Mouse (Mus musculus): ENCODE measurements around the gene Timm10. TPM values are rescaled to one million over a fixed set of nuclear protein-coding genes. Genes with fewer than 3 reads are reported as not detected.

The Timm10 gene
- polyA plus RNA-seq, 1 experiment from 2014 or later = 53.6 TPM

DNA sequence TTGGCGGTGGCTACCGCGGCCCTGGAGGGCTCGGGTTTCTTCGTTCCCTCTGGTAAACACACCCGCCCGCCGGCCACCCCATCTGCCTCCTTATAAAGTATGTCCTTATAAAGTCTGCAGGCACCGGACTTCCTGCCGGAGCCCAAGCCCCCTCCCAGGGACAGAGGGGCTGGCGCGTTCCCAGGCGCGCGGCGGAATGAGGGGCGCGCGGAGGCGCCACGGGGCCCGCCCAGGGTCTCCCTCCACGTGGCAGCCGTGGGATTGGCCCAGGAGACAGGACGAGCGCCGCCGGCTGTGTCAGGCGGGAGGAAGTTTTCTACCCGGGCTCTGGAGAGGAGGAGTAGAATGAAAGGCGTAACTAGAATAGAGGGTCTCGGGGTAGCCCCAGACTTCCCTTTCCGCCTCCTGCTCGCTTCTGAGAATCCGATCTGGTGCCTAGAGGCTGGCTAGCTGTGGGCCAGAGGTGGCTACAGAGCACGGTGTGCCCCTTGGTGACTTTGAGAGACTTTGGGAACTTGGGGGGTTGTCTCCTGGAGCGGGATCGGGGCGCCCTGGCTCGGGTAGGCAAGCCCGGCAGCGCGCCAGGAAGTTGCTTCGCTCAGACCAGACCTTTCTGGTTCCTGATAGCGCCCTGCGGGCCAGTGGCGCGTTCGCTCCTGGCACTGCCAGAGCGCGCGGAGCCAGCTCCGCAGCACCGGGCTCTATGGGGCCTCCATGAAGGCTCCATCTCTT is 13.4 kb downstream of the Timm10 start:
- no peaks in the 10 kb centered on the region; the same call in 1 of the 2 replicates for H3K36me3 ChIP-seq (ENCODE audit: control insufficient read depth, insufficient read depth, low read length)
- peak overlapping the region; percentile 67 for H3K4me3 ChIP-seq (ENCODE audit: low read depth, low read length)
- no peaks in the 10 kb centered on the region for H3K27me3 ChIP-seq (ENCODE audit: control insufficient read depth, insufficient read depth, low read length)
- H3K4me2 ChIP-seq (ENCODE audit: low read depth, severe bottlenecking) = peak overlapping the region; percentile 91
- DNase-seq (ENCODE audit: low spot score) = peak; percentile 90
- ATAC-seq (ENCODE audit: insufficient number of reproducible peaks, low FRiP score, low TSS enrichment, low read depth) = peak; percentile 88
- H3K9me3 ChIP-seq (ENCODE audit: control insufficient read depth, low read length) = no peaks in the 10 kb centered on the region
- H3K27ac ChIP-seq (replicated peaks; ENCODE audit: low read depth, low read length) = peak overlapping the region; percentile 90
- WGBS = under 1% methylated on average over 54 of the region's 54 CpGs
- peaks cover 9% of the 10 kb centered on the region for H3K4me1 ChIP-seq (ENCODE audit: control insufficient read depth, insufficient read depth, low read length)
- peak overlapping the region; percentile 88 for H3K9ac ChIP-seq (ENCODE audit: low read length)

DNA sequence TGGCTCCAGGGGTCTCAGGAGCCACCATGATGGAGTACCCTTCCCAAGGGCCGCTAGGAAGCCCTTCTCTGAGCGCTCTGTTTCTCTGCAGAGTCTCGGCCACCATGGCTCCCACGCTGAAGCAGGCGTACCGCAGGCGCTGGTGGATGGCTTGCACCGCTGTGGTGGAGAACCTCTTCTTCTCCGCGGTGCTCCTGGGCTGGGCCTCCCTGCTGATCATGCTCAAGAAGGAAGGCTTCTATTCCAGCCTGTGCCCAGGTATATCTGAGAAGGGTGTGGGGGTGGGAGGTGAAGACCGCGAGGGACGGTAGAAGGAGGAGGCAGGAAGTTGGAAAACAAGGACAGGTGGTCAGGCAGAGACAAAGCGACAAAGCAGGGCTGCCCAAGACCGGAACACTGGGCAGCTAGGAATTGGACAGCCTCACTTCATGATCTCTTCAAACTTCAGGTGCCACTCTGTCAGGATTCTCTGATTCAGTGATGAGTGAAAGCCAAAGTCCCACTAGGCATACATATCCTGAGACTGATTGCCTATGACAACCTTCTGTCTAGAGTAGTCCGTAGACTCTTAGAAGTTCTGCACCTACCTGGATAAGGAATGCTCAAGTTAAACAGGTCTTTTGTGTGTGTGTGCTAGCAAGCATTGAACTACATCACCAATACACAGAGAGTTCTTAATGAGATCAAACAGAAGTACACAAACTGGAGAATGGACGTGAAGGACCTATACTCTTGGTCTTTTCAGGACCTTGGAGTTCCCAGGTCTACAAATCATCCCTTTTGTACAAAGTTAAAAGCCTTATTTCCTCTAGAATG is 14.2 kb downstream of the Timm10 start:
- H3K9me3 ChIP-seq (ENCODE audit: control insufficient read depth, low read length) = no peaks in the 10 kb centered on the region
- H3K27ac ChIP-seq (replicated peaks; ENCODE audit: low read depth, low read length) = peak overlapping the region; percentile 90
- peak overlapping the region; percentile 88 for H3K9ac ChIP-seq (ENCODE audit: low read length)
- H3K4me1 ChIP-seq (ENCODE audit: control insufficient read depth, insufficient read depth, low read length) = peaks cover 9% of the 10 kb centered on the region
- H3K27me3 ChIP-seq (ENCODE audit: control insufficient read depth, insufficient read depth, low read length) = no peaks in the 10 kb centered on the region
- ATAC-seq (ENCODE audit: insufficient number of reproducible peaks, low FRiP score, low TSS enrichment, low read depth) (0 out of 2 replicates have a peak, but pooled peaks have one; percentile 3), DNase-seq (ENCODE audit: low spot score) (no peak)
- H3K4me3 ChIP-seq (ENCODE audit: low read depth, low read length) = peak overlapping the region; percentile 67
- H3K4me2 ChIP-seq (ENCODE audit: low read depth, severe bottlenecking) = peak overlapping the region; percentile 91
- H3K36me3 ChIP-seq (ENCODE audit: control insufficient read depth, insufficient read depth, low read length) = no peaks in the 10 kb centered on the region; the same call in 1 of the 2 replicates
- WGBS = 7% methylated on average over 17 of the region's 17 CpGs

DNA sequence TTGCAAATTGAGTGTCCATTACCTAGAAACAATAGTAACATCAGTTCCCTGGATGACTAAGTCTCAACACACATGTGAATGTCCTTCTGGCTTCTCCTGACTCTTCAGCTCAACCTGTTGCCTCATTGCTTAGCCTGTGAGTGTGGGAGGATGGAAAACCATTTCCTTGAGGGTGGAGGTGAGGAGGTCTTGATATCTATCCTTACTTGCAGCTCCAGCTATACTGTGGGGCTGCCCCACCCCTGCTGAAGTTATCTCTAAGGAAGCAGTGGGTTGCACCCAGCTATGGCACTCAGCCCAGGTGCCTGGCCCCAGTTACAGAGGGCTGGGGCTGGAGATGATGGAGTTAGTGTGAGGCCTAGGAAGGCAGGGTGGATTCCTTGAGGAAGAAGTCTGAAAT is 15.1 kb downstream of the Timm10 start:
- ATAC-seq (ENCODE audit: insufficient number of reproducible peaks, low FRiP score, low TSS enrichment, low read depth) = no peak
- H3K36me3 ChIP-seq (ENCODE audit: control insufficient read depth, insufficient read depth, low read length) = peaks cover 2% of the 10 kb centered on the region
- H3K4me2 ChIP-seq (ENCODE audit: low read depth, severe bottlenecking) = peak overlapping the region; percentile 91; the same call in 1 of the 2 replicates
- no peak for DNase-seq (ENCODE audit: low spot score)
- H3K27me3 ChIP-seq (ENCODE audit: control insufficient read depth, insufficient read depth, low read length) = no peaks in the 10 kb centered on the region
- H3K27ac ChIP-seq (replicated peaks; ENCODE audit: low read depth, low read length) = no peak overlapping the region
- peak overlapping the region; percentile 14; the same call in 1 of the 2 replicates for H3K9ac ChIP-seq (ENCODE audit: low read length)
- H3K9me3 ChIP-seq (ENCODE audit: control insufficient read depth, low read length) = no peaks in the 10 kb centered on the region
- H3K4me3 ChIP-seq (ENCODE audit: low read depth, low read length) = no peak overlapping the region
- H3K4me1 ChIP-seq (ENCODE audit: control insufficient read depth, insufficient read depth, low read length) = peaks cover 9% of the 10 kb centered on the region

DNA sequence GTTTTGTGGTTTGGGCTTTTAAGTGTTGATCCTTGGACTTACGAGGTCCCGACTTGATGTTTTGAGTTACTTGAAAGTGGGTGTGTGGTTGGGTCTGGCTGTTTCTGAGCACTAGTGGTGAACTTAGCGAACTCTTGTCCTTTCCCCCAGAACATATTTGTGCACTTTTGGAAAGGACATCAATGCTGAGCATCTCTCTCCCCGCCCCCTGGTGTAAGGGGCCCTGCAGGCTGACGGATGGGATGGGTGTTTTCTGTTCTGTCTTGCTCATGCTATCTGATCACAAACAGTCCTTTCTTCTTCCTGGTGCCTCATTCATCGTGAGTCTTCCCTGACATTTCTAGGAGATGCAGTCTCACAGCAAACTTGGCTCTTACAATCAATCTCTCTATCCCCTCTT is 16.9 kb downstream of the Timm10 start:
- H3K9ac ChIP-seq (ENCODE audit: low read length) = no peak overlapping the region
- ATAC-seq (ENCODE audit: insufficient number of reproducible peaks, low FRiP score, low TSS enrichment, low read depth) (no peak), DNase-seq (ENCODE audit: low spot score) (no peak)
- no peak overlapping the region for H3K4me3 ChIP-seq (ENCODE audit: low read depth, low read length)
- H3K4me2 ChIP-seq (ENCODE audit: low read depth, severe bottlenecking) = no peak overlapping the region
- 84% methylated on average over 6 of the region's 6 CpGs for WGBS
- H3K36me3 ChIP-seq (ENCODE audit: control insufficient read depth, insufficient read depth, low read length) = peaks cover 5% of the 10 kb centered on the region
- no peak overlapping the region for H3K27ac ChIP-seq (replicated peaks; ENCODE audit: low read depth, low read length)
- H3K9me3 ChIP-seq (ENCODE audit: control insufficient read depth, low read length) = no peaks in the 10 kb centered on the region
- no peaks in the 10 kb centered on the region for H3K27me3 ChIP-seq (ENCODE audit: control insufficient read depth, insufficient read depth, low read length)
- peaks cover 9% of the 10 kb centered on the region for H3K4me1 ChIP-seq (ENCODE audit: control insufficient read depth, insufficient read depth, low read length)

DNA sequence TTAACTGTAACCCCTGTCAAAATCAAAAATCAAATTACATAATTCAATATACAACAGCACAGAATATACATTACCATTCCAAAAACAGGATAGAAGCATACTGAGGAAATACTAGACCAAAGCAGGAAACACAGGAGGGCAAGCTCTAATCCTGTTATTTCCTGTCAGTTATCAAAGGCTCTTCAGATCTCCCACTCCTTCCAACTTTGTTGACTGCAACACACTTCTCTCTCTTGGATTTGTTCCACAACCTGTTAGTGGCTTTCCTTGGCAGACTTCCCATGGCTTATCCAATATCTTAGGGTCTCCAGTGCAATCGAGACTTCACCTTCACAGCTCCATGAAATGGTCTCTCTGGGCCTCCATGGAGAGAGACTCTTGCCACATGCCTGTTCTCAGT is 18.4 kb downstream of the Timm10 start:
- H3K36me3 ChIP-seq (ENCODE audit: control insufficient read depth, insufficient read depth, low read length) = peaks cover 8% of the 10 kb centered on the region
- 82% methylated on average over 1 of the region's 1 CpGs for WGBS
- ATAC-seq (ENCODE audit: insufficient number of reproducible peaks, low FRiP score, low TSS enrichment, low read depth) (no peak), DNase-seq (ENCODE audit: low spot score) (no peak)
- H3K27me3 ChIP-seq (ENCODE audit: control insufficient read depth, insufficient read depth, low read length) = no peaks in the 10 kb centered on the region
- H3K4me3 ChIP-seq (ENCODE audit: low read depth, low read length) = no peak overlapping the region
- peaks cover 9% of the 10 kb centered on the region for H3K4me1 ChIP-seq (ENCODE audit: control insufficient read depth, insufficient read depth, low read length)
- H3K9ac ChIP-seq (ENCODE audit: low read length) = no peak overlapping the region
- H3K27ac ChIP-seq (replicated peaks; ENCODE audit: low read depth, low read length) = no peak overlapping the region
- H3K4me2 ChIP-seq (ENCODE audit: low read depth, severe bottlenecking) = no peak overlapping the region
- no peaks in the 10 kb centered on the region for H3K9me3 ChIP-seq (ENCODE audit: control insufficient read depth, low read length)

DNA sequence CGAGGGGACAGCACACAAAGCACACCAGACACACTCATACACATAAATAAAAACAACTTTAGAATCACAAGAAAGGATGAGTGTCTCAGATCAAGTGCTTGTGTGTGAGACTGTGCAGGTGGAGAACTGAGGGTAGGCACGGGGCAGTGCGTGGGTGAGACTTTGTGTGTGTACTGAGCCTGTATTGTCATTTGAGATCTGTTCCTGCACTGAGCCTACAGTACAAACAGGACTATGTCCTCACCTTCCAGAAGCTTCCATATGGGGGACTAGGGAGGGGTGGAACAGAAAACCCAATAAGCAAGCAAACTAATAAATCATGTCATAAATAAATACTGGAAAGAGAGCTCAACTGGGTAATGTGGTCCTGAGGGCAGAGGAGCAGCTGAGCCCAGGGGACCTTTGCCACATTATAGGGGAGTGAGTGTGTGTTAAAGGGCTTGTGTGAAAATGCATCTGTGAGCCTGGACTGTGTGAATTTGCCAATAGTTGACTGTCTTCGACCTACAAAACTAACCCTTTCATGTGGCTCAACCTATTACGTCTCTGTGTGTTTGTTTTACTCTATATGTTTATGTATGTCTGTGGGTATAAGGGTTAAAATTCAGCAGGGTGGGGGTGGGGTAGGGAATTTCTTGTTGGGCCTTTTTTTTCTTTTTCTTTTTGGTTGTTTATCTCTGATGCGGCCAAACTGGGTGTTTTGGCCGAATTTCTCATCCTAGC is 23.8 kb downstream of the Timm10 start:
- Histone ChIP-seq H3K27me3 (ENCODE audit: control insufficient read depth, insufficient read depth, low read length) (no peaks in the 10 kb centered on the region), H3K4me3 (ENCODE audit: low read depth, low read length) (no peak overlapping the region), H3K4me2 (ENCODE audit: low read depth, severe bottlenecking) (no peak overlapping the region), H3K36me3 (ENCODE audit: control insufficient read depth, insufficient read depth, low read length) (peaks cover 10% of the 10 kb centered on the region; the same call in 1 of the 2 replicates), H3K4me1 (ENCODE audit: control insufficient read depth, insufficient read depth, low read length) (peaks cover 3% of the 10 kb centered on the region; the same call in 1 of the 2 replicates), H3K27ac (replicated peaks; ENCODE audit: low read depth, low read length) (no peak overlapping the region), H3K9me3 (ENCODE audit: control insufficient read depth, low read length) (no peaks in the 10 kb centered on the region), H3K9ac (ENCODE audit: low read length) (no peak overlapping the region)
- ATAC-seq (ENCODE audit: insufficient number of reproducible peaks, low FRiP score, low TSS enrichment, low read depth) = no peak
- DNase-seq (ENCODE audit: low spot score) = no peak
- 58% methylated on average over 7 of the region's 7 CpGs for WGBS

DNA sequence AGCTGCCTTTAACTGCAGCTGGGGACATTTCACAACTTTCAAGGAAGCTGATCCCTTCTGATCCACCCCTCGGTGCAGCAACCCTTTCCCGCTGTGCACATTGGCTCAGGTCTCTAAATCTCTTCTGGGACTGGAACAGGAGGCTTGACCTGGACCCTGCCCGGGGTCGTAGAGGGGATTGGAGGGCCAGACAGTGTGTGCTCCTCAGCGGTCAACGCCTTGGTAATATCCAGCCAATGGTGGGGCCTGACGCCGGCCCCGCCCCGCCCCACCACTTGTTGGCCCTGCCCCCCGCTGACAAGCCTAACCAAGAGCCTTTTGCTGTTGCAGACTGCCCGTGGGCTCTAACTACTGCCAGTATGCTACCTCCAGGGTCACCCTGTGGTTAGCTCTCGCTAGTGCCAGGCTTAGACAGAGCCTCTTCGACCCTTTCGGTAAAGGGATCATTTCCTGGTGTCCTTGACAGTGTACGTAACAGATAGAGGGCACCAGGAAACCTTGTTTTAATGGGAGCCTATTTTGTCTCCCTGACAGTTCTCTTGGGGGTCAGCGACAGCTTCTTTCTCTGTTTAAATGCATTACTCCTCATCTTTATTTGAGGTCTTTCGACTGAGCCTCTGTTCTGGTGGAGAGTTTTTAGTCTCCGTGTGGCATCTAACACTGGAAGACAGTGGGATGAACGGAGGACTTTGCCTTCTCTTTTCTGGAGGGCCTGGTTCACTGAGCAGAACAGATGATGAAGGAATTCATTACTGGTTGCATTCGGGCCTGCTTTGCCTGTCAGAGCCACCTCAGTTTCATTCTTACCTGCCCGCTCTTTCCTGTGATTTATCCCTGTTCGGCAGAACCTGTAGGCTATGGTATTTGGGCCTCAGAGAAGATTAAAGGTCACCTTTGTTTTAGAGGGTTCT is 24.6 kb downstream of the Timm10 start:
- H3K4me1 ChIP-seq (ENCODE audit: control insufficient read depth, insufficient read depth, low read length) = peaks cover 3% of the 10 kb centered on the region; the same call in 1 of the 2 replicates
- peak; percentile 14; the same call in 1 of the 2 replicates for ATAC-seq (ENCODE audit: insufficient number of reproducible peaks, low FRiP score, low TSS enrichment, low read depth)
- no peaks in the 10 kb centered on the region for H3K27me3 ChIP-seq (ENCODE audit: control insufficient read depth, insufficient read depth, low read length)
- H3K9me3 ChIP-seq (ENCODE audit: control insufficient read depth, low read length) = no peaks in the 10 kb centered on the region
- H3K27ac ChIP-seq (replicated peaks; ENCODE audit: low read depth, low read length) = no peak overlapping the region
- WGBS = 35% methylated on average over 23 of the region's 23 CpGs
- H3K36me3 ChIP-seq (ENCODE audit: control insufficient read depth, insufficient read depth, low read length) = peaks cover 10% of the 10 kb centered on the region; the same call in 1 of the 2 replicates
- H3K4me3 ChIP-seq (ENCODE audit: low read depth, low read length) = no peak overlapping the region
- no peak overlapping the region for H3K4me2 ChIP-seq (ENCODE audit: low read depth, severe bottlenecking)
- peak; percentile 49 for DNase-seq (ENCODE audit: low spot score)
- H3K9ac ChIP-seq (ENCODE audit: low read length) = no peak overlapping the region
